Mouse (Mus musculus) olfactory bulb, adult 2 months (tissue): ENCODE results near the gene Itga6. TPM values are rescaled to one million over a fixed set of nuclear protein-coding genes. Genes with fewer than 3 reads are reported as not detected.

ENCODE experiments used
- H3K27ac ChIP-seq: fragments of 200-500 bp; 2 replicates; pipeline ENCODE4 v1.5.1; 2012; ENCODE audit warnings: low read depth, low read length; ENCODE audit not compliant: insufficient read depth
- H3K4me1 ChIP-seq: fragments of 200-500 bp; 2 replicates; pipeline ENCODE4 v1.6.1; 2012; ENCODE audit warnings: low read length; ENCODE audit not compliant: control insufficient read depth, insufficient read depth
- H3K4me3 ChIP-seq: fragments of 200-500 bp; 2 replicates; pipeline ENCODE4 v1.5.1; 2012; ENCODE audit warnings: mild to moderate bottlenecking, low read depth, low read length, moderate library complexity; ENCODE audit not compliant: insufficient read depth
- CTCF ChIP-seq: fragments of 200-500 bp; IDR thresholded peaks from 2 replicates; pipeline ENCODE4 v1.5.1; 2012; ENCODE audit warnings: low read depth, mild to moderate bottlenecking, low read length, moderate library complexity; ENCODE audit not compliant: insufficient read depth
- POLR2A ChIP-seq: fragments of 200-500 bp; IDR thresholded peaks from 2 replicates; pipeline ENCODE4 v1.6.1; 2012; ENCODE audit warnings: mild to moderate bottlenecking, low read depth, low read length, moderate library complexity; ENCODE audit not compliant: insufficient read depth
- WGBS: fragments of 180-500 bp; shearing (Covaris S2); methylation state at CpG from one replicate; pipeline ENCODE4 v1.1.7; 2018; 5-methylcytosine and 5-hydroxymethylcytosine counted together
- polyA plus RNA-seq: library from polyadenylated mRNA; stranded (reverse); fragments of >200 nt; gene quantifications from 2 replicates; pipeline ENCODE4 v1.2.4, GENCODE M21; 2012; ENCODE audit warnings: low replicate concordance; ENCODE audit not compliant: missing spikeins, insufficient read depth, insufficient read length

Gene Itga6
- polyA plus RNA-seq, 1 experiment: not detected

DNA sequence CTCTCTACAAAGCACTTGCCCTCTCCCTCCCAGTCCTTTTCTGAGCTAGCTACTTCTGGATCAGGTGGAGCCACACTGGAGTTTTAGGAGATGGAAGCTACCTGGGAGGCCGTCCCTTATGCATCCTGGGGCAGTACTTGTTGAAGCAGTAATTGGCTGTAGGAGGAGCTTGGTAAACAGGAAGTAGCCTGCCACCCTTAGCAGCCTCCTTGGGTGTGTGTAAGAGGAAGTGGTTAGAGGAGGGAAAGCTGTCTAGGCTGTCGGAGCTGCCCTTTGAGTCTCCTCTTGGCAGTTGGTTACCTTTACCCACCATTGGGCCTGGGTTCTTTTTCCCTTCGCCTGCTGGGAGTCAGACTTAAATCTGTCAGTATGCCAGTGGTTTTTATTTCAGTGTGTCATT lies 68.6 kb downstream of the Itga6 start:
- Histone ChIP-seq H3K4me1 (peaks cover 21% of the 10 kb centered on the region), H3K27ac (peak overlapping the region; percentile 16; the same call in 1 of the 2 replicates), H3K4me3 (no peak overlapping the region)
- no peak for TF ChIP-seq CTCF
- no peak for TF ChIP-seq POLR2A
- WGBS: 64% methylated on average over 3 of the region's 3 CpGs

DNA sequence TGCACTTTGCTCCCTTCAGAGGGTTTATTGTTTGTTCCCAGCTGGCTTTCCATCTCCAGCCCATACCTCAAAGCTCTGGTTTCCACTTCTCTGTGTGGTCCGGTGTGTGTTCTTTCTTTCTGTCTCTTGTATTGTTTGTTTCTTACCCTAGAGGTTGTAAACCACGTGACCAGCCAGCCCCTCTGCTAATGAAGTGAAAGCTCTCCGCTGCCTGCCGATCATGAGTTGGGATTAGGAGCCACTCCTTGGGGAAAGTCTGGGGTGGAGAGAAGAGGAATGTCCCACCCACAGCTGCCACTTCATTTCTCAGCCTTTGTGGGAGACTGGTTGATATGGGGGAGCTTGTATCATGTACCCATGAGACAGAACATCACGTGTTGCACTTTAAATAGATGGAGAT lies 69.9 kb downstream of the Itga6 start:
- Histone ChIP-seq H3K27ac (no peak overlapping the region), H3K4me3 (no peak overlapping the region), H3K4me1 (peaks cover 21% of the 10 kb centered on the region)
- TF ChIP-seq POLR2A (no peak), CTCF (no peak)
- 42% methylated on average over 5 of the region's 5 CpGs for WGBS

- no peak overlapping the region for H3K27ac ChIP-seq
- 25% methylated on average over 14 of the region's 14 CpGs for WGBS
- no peak for TF ChIP-seq CTCF
- no peak for TF ChIP-seq POLR2A
- H3K4me1 ChIP-seq: peaks cover 21% of the 10 kb centered on the region
- no peak overlapping the region for H3K4me3 ChIP-seq
Measured at GRCm38 (mm10) chr2:71816391-71817041, 71.1 kb downstream of the Itga6 start.

DNA sequence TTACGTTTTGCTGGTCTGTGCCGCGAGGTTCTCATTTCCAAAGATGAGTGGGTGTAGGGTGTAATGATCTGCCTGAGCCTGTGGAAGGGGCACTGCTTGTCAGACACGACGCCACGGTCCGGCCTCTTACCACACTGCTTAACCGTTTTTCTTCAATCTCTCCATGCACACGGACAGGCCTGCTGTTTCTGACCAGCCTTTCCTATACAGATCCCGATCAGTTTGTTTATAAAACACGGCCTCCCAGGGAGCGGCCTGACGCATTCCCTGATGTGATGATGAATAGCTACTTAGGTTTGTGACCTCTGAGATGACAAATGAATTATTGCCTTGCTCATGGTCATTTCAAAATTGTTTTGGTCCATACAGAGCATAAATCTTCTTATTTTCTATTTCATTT lies 78.7 kb downstream of the Itga6 start:
- no peak overlapping the region for H3K27ac ChIP-seq
- H3K4me3 ChIP-seq: no peak overlapping the region
- peaks cover 7% of the 10 kb centered on the region; the same call in 1 of the 2 replicates for H3K4me1 ChIP-seq
- WGBS: 65% methylated on average over 13 of the region's 13 CpGs
- no peak for TF ChIP-seq POLR2A
- no peak for TF ChIP-seq CTCF

DNA sequence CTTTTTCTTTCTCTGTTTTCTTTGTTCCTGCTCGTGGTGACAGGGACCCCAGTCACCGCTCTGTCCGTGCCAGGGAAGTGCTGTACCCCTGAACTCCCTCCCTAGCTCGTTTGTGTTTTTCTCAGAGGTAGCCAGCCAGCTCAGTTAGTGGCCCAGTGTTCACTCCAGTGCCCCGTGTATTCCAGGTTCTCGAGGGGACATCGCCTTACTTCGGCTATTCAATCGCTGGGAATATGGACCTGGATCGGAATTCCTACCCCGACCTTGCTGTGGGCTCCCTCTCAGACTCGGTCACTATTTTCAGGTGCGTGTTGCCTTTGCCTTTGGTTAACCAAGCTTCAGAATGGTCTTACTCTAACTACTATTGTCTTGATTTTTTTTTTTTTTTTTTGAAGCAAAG lies 82.3 kb downstream of the Itga6 start:
- H3K4me1 ChIP-seq: peaks cover 3% of the 10 kb centered on the region; the same call in 1 of the 2 replicates
- TF ChIP-seq POLR2A: no peak
- TF ChIP-seq CTCF: no peak
- 85% methylated on average over 13 of the region's 13 CpGs for WGBS
- no peak overlapping the region for H3K27ac ChIP-seq
- H3K4me3 ChIP-seq: no peak overlapping the region

- WGBS: 73% methylated on average over 11 of the region's 11 CpGs
- no peak for TF ChIP-seq POLR2A
- TF ChIP-seq CTCF: no peak
Measured at GRCm38 (mm10) chr2:71828928-71829327, 83.5 kb downstream of the Itga6 start.

DNA sequence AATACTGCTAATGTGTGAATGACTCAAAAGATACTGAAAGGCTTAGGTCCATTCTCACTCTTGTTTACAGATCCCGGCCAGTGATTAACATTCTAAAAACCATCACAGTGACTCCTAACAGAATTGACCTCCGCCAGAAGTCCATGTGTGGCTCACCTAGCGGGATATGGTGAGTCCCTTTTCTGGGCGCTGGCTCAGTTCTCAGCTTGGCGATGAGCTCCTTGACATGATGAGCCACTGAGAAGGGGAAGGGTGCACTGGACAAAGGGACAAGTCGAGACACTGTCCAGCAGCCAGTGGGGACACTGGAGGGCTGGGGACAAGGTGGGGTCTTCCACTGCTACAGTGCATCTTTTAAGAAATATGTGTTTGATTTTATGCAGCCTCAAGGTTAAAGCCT lies 88.2 kb downstream of the Itga6 start:
- 88% methylated on average over 6 of the region's 6 CpGs for WGBS
- Histone ChIP-seq H3K27ac (no peak overlapping the region), H3K4me3 (no peak overlapping the region), H3K4me1 (no peaks in the 10 kb centered on the region)
- TF ChIP-seq CTCF (no peak), POLR2A (no peak)

More at GRCm38 (mm10) chr2:71828928-71829327, 83.5 kb downstream of the Itga6 start:
- no peaks in the 10 kb centered on the region for H3K4me1 ChIP-seq
- H3K4me3 ChIP-seq: no peak overlapping the region
- no peak overlapping the region for H3K27ac ChIP-seq

- WGBS: 84% methylated on average over 7 of the region's 7 CpGs
- H3K27ac ChIP-seq: no peak overlapping the region
- no peak overlapping the region for H3K4me3 ChIP-seq
- no peaks in the 10 kb centered on the region for H3K4me1 ChIP-seq
- TF ChIP-seq POLR2A (no peak), CTCF (no peak)
Measured at GRCm38 (mm10) chr2:71834371-71834770, 89.0 kb downstream of the Itga6 start.

GRCm38 (mm10) chr2:71835556-71835955 lies 90.1 kb downstream of the Itga6 start:
- 95% methylated on average over 8 of the region's 8 CpGs for WGBS
- no peak overlapping the region for H3K4me3 ChIP-seq
- no peaks in the 10 kb centered on the region for H3K4me1 ChIP-seq
- no peak for TF ChIP-seq POLR2A
- no peak for TF ChIP-seq CTCF
- no peak overlapping the region for H3K27ac ChIP-seq
